Mouse (Mus musculus): ENCODE data around the gene Trim7. TPM values are rescaled to one million over a fixed set of nuclear protein-coding genes. Genes with fewer than 3 reads are reported as not detected.
A peak's percentile ranks its signal among the peaks of the same experiment; 100 is the strongest.

Gene Trim7
- total RNA-seq, 1 experiment from 2014 or later, result 167 TPM

DNA sequence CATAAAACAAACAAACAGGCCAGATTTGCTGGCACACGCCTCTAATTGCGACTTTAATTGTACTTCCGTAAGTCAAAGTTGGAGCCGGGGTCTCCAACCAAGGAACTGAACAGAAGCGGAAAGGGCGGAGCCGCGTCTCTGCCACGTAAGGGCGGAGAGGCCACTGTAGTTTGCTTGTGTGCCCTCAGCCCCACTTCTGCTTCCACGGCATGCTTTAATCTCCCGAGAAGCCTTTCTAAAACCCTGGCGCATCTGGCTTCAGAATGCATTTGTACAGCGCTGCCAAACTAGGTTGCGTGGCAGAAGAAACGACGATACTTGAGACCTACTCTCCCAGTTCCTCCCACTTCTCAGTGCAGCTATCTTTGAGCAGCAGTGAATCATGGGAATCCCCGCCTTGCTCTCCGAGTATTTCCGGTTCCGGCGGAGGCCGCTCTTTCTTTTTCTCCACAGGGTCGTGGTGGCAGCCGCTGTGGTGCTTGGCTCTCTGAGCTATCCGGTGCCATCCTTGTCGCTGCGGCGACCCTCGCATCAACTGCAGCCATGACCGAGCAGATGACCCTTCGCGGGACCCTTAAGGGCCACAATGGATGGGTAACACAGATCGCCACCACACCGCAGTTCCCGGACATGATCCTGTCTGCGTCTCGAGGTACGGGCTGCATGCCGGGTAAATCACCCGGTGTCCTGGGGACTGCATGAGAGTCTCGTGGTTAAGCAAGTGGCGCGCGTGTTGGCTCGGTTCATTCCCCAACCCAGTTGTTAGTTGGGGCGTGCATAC lies 25.8 kb upstream of the Trim7 start, which contains the start of gene Rack1:
Gene Rack1 (plus strand): TSS at position 412 of the 781 bp plus-strand sequence.
- ATAC-seq (ENCODE audit: extremely low read depth, insufficient number of reproducible peaks, low FRiP score, poor library complexity, severe bottlenecking), result peak; percentile 86

DNA sequence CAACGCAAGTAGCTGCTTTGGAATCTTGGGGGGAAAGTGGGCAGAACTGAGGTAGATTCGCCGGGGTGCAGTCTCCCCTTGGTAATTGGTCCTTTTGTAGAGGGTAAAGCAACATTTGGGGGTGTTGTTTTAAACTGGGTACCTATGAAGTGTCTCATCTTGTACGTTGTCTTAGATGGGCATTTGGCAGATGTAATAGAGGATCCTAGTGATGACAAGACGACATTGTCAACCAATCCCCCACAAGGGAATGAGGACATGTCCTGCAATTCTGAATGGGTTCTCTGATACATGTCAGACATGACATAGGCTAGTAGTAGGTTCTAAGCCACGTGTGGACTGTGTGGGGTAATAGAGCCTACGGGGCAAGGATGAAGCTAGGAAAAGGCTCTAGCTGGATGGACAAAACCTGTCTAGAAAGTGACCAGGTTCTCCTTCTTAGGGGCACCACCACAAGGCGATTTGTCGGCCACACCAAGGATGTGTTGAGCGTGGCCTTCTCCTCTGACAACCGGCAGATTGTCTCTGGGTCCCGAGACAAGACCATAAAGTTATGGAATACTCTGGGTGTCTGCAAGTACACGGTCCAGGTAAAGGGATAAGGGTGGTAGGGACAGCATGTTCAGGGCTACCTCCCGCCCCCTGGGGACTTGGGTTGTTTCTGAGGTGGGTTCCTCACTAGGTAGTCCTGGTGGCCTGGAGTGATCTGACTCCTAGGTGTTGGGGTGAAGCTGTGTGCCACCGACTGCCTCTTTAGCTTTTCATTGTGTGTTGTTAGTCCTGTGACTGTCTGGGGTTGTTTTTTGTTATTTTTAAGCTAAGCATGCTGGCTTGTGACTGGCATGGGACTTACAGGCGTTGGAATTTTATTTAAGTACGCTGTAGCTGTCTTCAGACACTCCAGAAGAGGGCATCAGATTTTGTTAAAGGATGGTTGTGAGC lies 23.8 kb upstream of the Trim7 start:
- no peak for ATAC-seq (ENCODE audit: extremely low read depth, insufficient number of reproducible peaks, low FRiP score, poor library complexity, severe bottlenecking)

DNA sequence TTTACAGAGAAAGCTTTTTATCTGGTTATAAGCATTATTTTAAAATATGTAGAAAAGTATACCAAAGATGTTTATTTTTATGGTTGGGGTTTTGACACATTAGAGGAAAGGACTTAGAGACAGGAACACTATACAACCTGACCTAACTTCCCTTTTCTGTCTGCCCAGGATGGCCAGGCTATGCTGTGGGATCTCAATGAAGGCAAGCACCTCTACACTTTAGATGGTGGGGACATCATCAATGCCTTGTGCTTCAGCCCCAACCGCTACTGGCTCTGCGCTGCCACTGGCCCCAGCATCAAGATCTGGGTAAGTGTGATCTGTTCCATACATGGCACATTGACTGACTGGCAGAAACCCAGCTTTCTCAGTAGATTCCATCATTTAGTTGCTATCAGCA lies 22.0 kb upstream of the Trim7 start:
- no peak for ATAC-seq (ENCODE audit: extremely low read depth, insufficient number of reproducible peaks, low FRiP score, poor library complexity, severe bottlenecking)

DNA sequence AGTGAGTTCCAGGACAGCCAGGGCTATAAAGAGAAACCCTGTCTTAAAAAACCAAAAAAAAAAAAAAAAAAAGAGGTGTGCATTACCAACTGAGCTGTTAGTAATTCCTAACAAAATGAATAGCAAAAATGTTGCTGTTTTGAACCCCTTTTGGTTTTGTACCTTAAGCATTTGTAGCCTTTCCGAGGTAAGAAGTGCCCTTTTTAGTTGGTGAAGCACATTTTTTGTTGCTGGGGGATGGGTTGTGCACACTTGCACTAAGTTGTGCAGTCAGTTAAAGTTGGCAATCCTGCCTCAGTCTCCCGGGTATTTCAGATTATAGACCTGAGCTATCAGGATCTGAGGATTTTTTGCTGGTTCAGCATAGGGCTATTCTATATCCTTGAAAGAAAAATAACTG lies 21.0 kb upstream of the Trim7 start:
- no peak for ATAC-seq (ENCODE audit: extremely low read depth, insufficient number of reproducible peaks, low FRiP score, poor library complexity, severe bottlenecking)

DNA sequence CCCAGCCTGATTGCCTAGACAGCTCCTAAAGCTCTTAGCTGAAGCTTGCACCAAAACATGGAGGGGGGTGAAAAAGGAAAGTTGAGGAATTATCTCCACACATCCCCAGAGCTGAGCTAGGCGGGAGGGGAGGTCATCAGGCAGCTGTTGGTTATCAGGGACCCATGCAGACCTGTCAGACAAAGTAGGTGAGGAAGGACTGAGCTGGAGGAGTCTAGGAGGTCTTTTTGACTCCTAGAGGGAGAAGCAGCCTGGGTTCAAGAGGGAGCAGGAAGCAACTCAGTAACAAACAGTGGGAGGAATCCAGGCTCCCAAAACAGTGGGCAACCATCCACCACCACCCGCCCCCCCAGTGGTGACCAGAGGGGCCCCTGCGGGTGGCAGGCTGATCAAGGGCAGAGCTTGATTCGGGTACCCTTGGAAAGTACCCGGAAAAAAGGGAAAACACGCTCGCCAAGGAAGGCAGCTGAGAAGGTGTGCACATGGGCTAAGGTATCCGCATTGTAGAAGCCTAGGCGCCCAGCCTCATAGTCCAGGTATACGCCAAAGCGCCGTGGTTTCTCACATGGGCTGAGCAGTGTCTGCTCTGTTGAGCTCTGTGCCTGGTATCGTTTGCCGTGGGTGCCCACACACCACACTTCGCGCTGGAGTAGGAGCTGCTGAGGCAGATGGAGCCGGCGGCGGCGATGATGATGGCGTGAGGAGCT lies 18.9 kb upstream of the Trim7 start:
- no peak for ATAC-seq (ENCODE audit: extremely low read depth, insufficient number of reproducible peaks, low FRiP score, poor library complexity, severe bottlenecking)

DNA sequence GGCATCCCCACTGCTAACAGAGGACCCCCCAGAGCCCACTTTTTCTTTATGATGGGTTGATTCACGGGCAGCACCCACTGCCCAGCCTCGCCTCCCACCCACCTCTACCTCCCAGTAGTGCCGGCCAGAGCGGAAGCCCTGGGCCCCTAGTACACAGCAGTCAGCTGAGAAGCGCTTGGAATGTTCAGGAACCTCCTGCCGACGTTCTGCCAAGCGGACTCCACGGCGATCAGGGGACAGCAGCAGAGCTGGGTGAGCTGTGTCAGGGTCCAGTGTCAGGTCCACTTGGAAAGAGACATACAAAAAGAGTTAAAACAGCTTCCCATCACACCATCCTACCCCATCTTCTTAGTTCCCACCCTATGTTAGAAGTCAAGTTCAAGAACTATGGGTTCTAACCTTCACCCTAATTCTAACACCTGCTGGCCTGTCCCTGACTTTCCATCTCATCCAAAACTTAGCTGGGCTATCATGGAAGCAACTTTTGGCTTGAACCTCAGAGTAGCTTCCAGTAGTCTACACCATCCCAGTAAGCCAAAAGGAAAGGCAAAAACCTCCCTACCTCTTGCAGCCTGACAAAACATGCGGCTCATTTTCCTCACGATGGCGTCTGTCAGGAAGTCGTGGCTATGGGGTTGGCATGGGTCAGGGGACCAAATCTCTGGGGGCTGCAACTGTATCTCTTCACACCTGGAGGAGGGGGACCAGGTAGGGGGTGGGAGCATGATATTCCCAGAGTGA lies 18.2 kb upstream of the Trim7 start:
- no peak for ATAC-seq (ENCODE audit: extremely low read depth, insufficient number of reproducible peaks, low FRiP score, poor library complexity, severe bottlenecking)

DNA sequence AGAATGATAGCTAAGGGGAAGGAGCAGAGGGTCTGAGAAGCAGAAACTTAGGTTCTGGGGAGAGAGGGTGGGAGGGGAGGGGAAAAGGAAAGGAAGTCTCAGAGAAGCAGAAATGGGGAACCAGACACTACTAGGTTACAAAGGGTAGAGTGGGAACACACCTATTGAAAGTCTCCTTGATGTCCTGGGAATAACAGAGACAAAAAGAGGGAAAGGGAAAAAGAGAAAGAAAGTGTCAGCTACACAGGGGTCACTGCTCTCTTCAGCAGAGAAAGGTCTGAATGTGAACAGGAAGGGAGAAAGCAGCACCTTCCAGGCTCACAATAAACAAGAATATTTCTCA lies 17.7 kb upstream of the Trim7 start:
- no peak for ATAC-seq (ENCODE audit: extremely low read depth, insufficient number of reproducible peaks, low FRiP score, poor library complexity, severe bottlenecking)

DNA sequence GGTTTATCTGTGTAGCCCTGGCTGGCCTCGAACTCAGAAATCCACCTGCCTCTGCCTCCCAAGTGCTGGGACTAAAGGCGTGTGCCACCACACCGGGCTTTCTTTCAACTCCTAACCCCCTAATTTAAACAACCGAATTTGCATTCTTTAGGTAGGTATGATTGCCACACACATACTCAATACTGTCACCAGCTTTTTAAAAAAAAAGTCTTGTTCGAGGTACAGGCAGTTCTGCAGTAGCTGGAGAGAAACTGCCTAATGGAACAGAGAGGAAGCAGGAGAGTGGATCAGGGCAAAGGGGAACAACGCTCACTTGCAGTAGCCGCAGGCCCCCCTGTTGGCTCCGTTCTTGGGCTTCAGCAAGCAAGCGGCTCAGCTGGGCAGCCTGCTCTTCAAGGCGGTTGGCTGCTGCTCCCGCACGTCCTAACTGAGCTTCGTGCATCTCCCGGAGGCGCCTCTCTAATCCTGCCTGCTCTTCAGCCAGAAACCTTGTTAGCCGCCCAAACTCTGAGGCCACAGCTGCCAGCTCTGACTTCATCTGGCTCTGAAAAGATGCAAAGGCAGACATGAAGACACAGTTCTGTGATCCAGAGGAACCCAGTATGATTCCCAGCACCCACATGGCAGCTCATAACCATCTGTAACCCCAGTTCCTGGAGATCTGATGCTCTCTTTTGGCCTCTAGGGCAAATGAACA lies 17.1 kb upstream of the Trim7 start:
- no peak for ATAC-seq (ENCODE audit: extremely low read depth, insufficient number of reproducible peaks, low FRiP score, poor library complexity, severe bottlenecking)

DNA sequence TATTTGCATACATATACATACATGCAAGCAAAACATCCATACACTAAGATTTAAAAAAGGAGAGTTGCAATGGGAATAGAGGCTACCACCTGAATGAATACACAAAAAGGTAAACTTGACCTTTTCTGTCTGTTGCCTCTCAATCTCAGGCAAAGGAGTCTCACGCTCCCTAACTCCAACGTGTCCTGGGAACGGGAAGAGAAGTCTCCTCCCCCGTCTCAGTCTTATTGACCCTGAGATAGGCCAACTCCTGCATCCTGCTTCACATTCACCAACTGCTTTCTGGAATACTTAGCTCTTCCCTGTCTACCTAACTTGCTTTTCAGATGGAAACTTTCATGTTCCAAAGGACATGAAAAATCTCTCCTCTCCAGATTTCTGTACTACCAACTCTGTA lies 16.5 kb upstream of the Trim7 start:
- no peak for ATAC-seq (ENCODE audit: extremely low read depth, insufficient number of reproducible peaks, low FRiP score, poor library complexity, severe bottlenecking)

DNA sequence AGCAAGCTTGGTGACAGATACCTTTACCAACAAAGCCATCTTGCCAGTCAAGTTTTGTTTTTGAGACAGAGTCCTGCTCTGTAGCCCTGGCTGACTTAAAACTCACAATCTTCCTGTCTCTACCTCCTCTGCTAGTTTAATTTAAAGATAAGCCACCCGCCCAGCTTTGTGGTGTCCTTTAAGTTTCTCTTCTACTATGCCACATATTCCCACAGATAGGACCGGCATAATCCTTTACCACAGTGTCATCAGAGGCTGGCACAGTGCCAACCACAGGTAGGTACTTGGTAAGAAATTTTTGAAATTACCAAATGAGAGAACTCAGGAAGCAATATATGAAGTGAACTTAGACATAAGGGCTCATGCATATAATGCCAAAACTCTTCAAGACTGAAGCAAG lies 15.8 kb upstream of the Trim7 start:
- no peak for ATAC-seq (ENCODE audit: extremely low read depth, insufficient number of reproducible peaks, low FRiP score, poor library complexity, severe bottlenecking)

DNA sequence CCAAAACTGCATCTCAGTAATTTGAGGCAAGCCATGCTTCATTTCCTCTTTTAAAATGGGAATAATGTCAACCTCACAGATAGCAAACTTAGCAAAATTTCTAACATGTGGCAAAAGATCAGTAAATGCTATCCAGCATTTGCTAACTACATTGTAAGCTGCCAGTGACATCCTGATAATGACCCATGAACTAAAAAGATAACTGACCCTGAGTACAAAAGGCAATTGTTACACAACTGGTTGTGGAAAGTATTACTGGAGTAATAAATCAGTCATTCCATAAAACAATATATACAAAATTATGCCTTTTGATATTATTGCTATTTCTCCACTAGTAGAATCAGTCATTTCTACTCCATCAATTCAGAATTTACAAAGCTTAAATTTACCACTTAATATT lies 12.2 kb upstream of the Trim7 start:
- no peak for ATAC-seq (ENCODE audit: extremely low read depth, insufficient number of reproducible peaks, low FRiP score, poor library complexity, severe bottlenecking)

DNA sequence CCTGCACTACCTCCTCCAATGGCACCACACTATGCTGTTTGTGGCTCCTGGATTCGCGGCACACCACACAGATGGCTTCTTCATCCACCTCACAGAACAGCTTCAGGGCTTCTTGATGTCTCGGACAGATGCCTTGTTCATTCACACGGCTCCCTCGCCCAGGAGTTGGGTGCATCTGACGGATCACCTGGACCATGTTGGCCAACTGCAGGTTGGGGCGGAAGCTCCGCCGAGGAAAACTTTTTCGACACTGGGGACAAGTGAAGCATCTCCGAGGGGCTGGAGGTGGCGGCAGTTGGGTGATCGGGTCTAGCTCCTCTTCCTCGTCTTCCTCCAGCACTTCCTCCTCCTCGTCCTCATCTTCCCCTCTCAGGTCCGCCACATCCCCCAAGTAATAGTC lies 10.1 kb upstream of the Trim7 start:
- no peak for ATAC-seq (ENCODE audit: extremely low read depth, insufficient number of reproducible peaks, low FRiP score, poor library complexity, severe bottlenecking)

DNA sequence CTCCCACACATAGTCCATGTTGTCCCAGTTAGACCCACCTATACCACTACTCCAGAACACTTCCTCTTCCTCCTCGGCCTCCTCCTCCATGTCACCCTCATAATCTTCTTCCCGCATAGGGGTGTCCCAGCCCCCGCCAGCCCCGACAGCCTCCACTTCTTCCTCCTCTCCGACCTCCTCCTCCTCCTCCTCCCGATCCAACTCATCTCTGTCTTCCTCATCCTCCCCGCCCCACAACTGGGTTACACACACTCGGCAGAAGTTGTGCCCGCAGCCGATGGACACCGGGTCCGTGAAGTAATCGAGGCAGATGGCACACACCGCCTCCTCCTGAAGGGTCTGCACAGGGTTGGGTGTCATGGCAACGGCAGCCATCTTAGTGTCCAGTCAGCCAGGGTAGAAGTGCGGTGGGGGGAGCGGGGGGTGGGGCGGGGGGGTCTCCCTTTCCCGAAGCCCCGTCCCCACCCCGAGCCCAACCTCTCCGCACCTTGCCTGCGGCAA lies 9.6 kb upstream of the Trim7 start:
- no peak for ATAC-seq (ENCODE audit: extremely low read depth, insufficient number of reproducible peaks, low FRiP score, poor library complexity, severe bottlenecking)

DNA sequence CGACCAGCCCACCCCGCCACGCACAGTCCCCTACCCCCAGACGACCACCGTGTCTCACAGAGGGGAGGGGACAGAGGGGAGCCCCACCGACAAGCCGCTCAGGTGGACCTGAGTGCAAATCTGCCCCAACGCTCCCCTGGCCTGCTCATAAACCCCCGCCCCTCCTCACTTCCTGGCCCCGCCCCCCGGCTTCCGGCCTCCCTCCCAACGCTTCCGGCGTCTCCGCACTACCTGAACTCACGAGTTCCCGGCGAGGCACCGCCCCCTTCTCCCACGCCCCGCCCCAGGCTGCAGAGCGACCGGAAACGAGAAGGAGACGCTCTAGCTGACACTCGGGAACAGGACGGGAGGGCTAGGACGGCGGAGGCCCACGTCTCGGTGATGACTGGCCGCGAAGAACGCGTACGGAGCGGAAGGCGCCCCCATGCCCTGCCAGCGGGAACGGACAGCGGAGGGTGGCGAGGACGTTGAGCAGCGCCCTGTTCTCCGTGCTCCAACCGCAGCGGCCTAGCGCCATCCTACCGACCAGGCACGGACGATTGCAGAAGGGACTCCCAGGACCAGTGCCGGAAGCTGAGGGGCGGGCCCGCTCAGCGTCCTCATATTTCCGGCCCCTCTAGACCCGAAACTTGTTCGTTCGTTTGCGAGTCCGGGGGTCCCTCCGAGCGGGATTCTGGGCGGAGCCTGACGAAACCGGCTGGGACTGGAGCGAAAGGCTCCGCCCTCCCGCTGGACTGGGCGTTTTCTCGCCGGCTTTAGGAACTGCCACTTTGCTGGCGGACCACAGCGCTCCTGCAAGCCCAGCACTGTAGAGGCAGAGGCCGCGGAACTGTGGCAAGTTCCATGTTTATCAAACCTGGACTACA lies 8.9 kb upstream of the Trim7 start, which contains the start of gene Trim41:
Gene Trim41 (minus strand): TSS at position 554 of the 866 bp plus-strand sequence.
- ATAC-seq (ENCODE audit: extremely low read depth, insufficient number of reproducible peaks, low FRiP score, poor library complexity, severe bottlenecking), result peak; percentile 79

DNA sequence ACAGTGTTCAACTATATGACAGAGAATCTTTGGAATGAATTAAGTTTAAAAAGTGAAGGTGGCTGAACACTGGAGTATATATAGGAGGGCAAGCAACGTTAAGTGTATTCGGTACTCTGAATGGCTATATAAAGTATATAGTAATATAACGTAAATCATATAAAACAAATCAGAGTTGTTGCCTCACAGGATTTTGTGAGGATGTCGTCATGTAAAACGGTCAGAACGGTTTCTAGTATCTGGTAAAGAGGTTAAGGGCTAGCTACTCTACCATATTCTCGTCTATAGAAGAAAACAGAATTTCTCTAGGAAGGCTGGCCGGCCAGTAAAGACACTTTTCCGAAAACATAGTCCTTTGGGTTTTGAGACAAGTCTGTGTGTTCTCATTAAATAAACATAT lies 8.1 kb upstream of the Trim7 start:
- ATAC-seq (ENCODE audit: extremely low read depth, insufficient number of reproducible peaks, low FRiP score, poor library complexity, severe bottlenecking), result no peak

DNA sequence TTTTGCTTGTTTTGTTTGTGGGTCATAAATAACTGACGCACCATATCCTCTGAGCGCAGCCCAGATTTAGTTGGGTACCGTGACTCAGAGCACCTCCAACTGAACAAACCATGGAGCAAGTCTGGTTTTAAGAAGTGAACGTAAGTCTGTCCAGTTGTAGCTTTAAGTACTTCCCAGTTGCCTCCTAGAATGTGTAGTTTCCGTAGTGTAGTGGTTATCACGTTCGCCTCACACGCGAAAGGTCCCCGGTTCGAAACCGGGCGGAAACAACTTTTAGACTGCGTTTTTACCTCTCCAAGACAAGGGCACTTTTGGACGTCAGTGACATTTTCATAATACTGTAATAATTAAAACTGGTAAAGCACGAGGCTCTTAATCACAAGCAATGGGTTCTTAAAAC lies 7.6 kb upstream of the Trim7 start:
- peak; percentile 45 for ATAC-seq (ENCODE audit: extremely low read depth, insufficient number of reproducible peaks, low FRiP score, poor library complexity, severe bottlenecking)

DNA sequence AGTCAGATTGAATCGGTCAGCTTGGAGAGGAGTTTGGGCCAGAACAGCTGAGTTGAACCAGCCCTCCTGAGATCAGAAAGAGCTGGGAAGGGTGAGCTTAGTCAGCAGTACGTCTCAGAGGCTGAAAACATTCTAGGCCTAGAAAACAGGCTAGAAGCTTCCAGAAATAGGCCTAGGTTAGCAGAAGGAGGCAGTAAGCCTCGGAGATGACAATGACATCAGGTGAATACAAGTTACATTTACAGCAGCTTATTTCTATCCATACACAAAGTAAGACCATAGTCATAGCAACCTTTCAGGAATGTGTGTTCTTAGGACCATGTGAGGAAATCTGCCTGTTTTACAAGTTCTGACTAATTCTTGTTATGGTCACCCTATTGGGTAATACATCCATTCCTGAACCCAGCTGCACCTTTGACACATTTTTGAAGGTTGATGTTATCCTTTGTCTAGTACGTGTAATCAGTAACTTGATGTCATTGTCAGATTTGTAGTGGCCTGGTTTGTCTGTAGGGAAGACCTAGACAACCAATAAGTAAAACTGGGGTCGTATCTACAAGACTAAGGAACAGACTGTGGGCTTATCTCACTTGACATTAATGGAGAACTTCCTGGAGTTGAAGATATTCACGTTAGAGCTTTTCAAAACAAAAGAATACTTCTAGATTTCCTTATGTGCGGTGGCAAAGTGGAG lies 6.2 kb upstream of the Trim7 start:
- ATAC-seq (ENCODE audit: extremely low read depth, insufficient number of reproducible peaks, low FRiP score, poor library complexity, severe bottlenecking), result no peak
